In genomic region chr6:31576151-31576550, GRCm38 (mm10) we compare ENCODE assay signal across 15 mouse cellular contexts. TPM values are rescaled to one million over a fixed set of nuclear protein-coding genes. Genes with fewer than 3 reads are reported as not detected.
DNase-seq lines count a peak whose midpoint lies in the region.
"Had no signal": no experiment of that assay in that cellular context is flagged by ENCODE, and none has a peak within 500 bp of the region (broad histone marks: within the 10 kb centered on the region; RNA-seq: fewer than 3 reads in every experiment).

No protein-coding gene starts in this region.

- peak; percentile 33 to 75 for DNase-seq in frontal cortex, adult 2 months (ENCODE audit: extremely low spot score in 1 of 2, low spot score in 1 of 2)
- DNase-seq in frontal cortex, postnatal 14 days (ENCODE audit: low spot score in 2 of 2), result no peak
- DNase-seq in left cerebral cortex, postnatal 14 days (ENCODE audit: low spot score in 2 of 2), result peak; percentile 42 to 80
- no peak for DNase-seq in left cerebral cortex, postnatal 4 days
- peak; percentile 24 for DNase-seq in NIH3T3 (ENCODE audit: low read depth)
- DNase-seq in right cerebral cortex, postnatal 25 days, result peak; percentile 19
- no peak for DNase-seq in retina, postnatal 1 day
- DNase-seq: adrenal gland, postnatal 14 days; cerebellum, adult 18-20 months; cerebellum, postnatal 10 days; heart, adult 2 months; kidney, postnatal 14 days; lung, embryonic 14.5 days; spleen, adult 18-20 months; thymus, postnatal 4 days had no signal

- intact Hi-C loops in left cerebral cortex, postnatal 14 days (cut with DNase I), result no loop called here
- intact Hi-C loops in left cerebral cortex, postnatal 4 days (cut with DNase I), result no loop called here

RNA-seq across cellular contexts. Expression of gene Podxl, which starts 12.4 kb away (rescaled TPM):
- polyA plus RNA-seq in frontal cortex, adult 2 months (2012; rRNA removed), result 17.7 and 18.4 TPM in 2 replicates
- total RNA-seq in left cerebral cortex, postnatal 14 days (2021), result 10 to 100 TPM; 18.6 to 18.7 TPM
- total RNA-seq in left cerebral cortex, postnatal 4 days (2021), result 10 to 100 TPM; 19.0 to 20.2 TPM

Comparison
In these comparisons a context has a peak if more than half of its experiments do, and no peak if none do; other contexts are left out.
1. DNase-seq: peak in frontal cortex, adult 2 months (2 of 2), left cerebral cortex, postnatal 14 days (2 of 2), NIH3T3 (single experiment) and right cerebral cortex, postnatal 25 days (single experiment); none in frontal cortex, postnatal 14 days (0 of 2), left cerebral cortex, postnatal 4 days (single experiment) and retina, postnatal 1 day (single experiment).